Mouse (Mus musculus): ENCODE measurements around the gene Gm21954. TPM values are rescaled to one million over a fixed set of nuclear protein-coding genes. Genes with fewer than 3 reads are reported as not detected.

Gene Gm21954
- total RNA-seq, 2 experiments from 2014 or later = not detected

DNA sequence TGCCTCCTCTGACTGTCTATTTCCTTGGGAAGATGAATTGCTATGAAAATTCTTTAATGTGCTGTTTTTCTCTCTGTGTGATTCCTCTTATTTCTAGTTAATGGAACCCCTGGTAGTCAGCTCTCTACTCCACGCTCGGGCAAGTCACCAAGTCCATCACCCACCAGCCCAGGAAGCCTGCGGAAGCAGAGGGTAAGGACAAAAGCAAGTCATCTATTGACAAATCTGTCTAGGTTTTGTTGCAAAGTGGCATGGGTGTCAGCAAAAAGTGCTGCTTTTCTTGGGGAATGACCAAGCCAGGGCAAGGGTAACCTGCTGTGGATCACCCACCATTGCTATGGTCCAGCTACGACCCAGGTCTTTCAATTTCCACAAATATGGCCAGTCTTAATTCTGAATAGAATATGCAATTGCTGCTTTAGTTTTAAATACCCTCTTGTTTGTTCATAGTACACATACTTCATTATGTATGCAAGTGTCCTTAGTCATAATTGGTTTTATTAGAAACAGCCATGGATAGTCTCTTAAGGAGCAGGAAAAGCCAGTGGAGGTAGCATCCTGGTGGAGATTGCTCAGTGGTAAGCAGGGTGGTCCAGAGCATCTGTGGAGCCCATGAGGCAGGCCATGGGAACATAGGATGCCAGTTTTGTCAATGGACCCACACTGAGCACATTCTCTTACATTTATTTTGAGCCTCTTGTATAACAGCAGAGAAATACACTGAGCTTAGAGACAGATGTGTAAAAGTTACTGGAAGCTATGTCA, 8.9 kb downstream of the Gm21954 start:
- no peak for DNase-seq

DNA sequence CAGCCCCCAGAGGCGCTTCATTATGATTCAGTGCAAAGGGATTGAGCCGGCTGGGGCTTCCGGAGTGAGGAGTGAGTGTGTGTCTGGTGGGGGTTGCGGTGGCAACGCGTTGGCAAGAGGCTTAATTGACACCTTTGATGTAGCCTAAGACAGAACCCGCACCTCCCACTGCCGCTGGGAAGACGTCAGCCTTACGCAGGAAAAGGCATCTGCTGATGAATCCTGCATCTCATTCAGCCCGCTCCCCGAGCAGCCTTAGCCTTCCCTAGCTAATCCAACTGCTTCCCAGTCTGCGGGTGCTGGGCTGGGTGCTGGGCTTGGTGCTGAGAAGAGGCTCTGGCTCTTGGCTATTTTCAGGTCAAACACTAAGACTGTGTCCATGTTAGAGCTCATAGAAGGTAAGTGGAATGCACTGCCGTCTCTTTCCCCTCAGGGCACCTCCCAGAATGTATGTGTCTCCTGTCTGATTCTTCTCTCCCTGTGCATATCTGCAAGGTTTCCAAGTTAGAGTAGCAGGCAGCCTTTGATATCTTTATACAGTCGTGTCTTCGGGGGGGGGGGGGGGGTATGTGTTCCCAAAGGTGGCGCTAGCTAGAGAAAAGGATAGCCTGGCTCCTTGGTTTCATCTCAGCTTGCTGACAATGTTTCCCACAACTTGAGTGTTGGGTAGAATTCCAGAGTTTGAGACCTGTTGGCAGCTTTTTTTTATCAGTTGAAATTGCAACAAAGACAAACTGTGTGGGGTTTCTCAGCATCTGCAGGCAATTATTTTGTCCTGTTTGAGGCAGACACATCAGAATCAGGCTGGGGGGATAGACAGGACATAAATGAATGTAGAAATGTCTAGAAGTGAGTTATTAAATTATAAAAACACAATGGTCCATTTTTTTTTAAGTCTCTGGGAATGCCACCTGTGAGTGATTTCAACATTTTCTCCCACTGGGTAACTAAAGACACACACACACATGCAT, 10.0 kb downstream of the Gm21954 start:
- no peak for DNase-seq

DNA sequence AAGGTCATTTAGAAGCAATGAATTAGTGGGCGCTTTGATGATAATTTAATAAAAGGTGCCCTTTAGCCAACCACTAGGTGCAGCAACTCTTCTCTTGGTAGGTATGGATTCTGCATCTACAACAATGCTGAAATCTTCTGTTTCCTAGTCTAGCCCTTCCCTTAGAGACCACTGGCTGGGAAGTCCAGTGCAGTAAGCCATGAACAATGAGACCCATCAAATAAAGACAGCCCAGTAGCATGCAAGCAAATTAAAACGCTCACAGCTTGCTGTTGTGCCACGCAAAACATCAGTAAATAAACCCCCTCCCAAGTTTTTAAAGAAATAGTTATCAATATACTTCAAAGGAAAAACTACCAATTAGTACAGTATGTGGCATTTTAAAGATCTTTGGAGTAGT, 10.9 kb downstream of the Gm21954 start:
- DNase-seq = no peak

DNA sequence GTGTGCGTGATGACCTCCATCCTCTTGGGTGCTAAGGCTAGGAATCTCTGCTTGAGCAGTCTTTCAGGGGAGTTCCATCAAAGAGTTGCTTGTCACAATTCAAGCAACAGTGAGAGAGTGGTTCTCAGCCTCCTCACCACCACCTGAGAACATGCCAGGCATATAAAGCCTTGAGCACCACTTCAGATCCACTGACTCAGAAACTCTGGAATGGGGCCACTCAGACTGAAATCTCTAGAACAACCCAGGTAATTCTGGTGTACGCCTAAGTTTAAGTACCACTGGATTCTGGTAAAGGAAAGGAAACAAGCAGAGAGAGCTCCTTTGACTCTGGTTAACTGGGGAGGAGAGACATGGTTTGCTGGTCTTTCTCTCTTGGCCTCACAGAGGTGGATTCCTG, 19.5 kb downstream of the Gm21954 start:
- no peak for DNase-seq

DNA sequence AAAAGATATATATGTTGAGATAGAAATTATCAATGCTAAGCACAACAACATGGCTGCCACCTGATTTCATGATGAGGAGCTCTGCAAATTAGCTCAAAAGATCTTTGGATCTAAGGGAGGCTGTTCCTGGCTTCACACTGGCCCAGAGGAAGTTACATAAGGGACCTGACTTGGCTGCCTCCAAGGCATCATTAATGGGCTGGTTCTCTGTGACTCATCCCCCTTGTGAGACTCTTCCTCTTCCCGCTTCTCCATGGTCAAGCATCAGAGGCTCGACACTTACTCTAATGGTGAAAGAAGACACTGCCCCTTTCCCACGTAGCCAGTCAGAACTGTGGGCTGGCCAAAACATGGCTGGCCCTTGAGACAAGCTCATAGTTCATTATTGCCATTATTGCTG, 20.1 kb downstream of the Gm21954 start:
- no peak for DNase-seq

DNA sequence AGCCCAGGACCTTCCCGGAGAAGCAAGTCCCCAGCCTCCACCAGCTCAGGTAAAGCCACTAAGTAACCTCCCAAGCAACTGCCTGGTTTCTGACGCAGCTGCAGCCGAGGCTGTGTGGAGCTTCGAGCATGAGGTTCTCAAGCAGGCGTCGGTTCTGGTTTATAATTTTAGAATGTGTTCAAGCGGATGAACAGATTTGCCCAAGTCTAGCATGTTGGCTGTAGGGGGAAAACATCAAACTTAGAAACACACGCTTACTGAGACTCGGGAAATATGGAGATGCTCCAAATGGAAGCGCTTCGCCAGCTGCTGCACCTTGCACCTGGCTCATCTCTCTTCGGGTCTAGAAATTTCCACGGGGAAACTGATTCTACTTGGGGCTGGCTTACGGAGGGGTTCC, 21.0 kb downstream of the Gm21954 start:
- DNase-seq = no peak

DNA sequence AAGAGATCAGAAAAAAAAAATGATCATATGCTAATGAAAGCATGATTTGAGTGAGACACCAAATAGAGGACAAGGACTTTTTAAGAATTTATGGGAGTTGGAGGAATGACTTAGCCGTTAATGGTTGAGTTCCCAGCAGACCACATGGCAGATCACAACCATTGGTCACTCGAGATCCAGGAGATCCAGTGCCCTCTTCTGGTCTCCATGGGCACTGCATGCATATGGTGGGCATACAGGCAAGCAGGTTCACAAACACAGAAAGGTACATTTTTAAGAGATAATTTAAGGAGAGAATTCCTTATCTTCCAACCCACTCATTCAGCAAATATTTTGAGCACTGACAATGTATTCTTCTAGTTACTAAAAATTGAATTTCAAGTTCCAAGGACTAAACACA, 22.9 kb downstream of the Gm21954 start:
- DNase-seq = no peak

DNA sequence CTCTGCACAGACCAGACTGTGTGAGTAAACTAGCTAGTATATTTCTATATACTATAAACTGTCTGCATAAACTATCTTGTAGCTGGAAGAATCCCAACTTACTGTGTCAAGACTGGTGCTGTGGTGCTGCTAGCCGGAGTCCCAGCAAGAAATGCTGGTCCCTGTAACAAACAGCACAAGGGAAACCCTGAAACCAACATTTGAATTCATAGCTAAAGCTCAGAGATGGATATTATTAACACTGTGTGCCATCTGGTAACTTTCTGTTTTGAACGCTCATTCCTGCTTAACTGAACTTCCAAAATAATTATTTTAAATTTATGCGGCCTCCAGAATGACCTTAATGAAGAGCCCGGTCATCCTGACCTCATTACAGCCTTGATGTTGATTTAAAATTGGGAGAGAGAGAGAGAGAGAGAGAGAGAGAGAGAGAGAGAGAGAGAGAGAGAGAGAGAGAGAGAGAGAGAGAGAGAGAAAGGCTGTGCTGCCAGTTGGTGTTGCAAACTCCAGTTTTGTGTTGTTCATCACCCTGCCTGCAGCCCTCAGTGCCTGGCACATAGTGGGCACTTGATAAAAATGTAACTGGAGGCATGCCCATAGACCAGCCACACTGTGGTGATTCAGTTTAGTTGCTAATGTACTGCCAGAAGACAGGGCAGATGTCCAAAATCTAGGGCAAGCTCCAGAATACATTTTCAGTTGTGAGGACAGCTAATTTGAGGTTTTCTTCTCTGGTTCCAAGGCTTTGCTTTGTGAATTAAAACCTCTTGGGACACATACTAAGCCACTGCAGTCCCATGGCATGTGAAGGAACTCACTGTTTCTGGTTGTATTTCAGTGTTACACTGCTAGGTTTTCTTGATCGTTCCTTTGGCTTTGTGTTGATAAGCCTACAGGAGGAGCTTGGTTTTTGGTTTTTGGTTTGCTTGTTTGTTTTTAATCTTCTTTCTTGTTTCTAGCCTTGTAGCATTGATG, 24.2 kb downstream of the Gm21954 start:
- DNase-seq = peak; percentile 48

DNA sequence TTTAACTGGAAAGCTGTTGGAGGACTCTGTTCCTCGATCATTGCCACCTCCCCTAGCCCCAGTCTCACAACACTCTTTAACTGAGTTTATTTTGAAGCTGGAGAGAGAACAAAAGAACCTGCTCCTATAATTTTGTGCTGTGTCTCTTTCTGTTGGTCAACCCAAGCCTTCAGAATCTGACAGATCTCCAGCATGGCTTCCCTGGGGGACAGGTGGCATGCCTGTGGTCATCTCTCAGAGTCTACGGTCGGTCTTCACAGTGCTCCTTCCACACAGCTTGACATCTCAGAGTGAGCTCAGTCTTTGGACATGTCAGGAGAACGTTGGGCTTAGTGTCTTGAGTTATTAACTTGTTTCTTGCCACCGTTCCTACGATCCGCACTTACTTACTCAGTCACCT, 25.3 kb downstream of the Gm21954 start:
- DNase-seq = no peak

DNA sequence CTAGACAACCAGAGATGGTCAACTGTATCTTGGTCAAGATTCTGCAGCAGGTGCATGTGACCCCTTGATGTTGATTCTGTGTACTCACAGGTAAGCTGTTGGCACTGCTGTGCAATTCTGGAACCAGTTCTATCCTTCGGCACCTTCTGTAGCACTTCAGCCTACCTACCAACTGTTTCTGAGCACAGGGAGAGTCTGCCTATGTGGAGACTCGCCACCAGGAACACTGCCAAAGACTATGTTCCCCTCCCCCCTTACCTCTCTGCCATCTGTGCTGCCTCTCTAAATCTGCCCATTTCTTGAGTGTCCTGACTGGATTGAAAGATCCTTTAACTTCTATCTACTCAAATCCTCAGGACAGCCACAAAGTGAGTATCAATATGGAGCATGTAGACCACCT, 28.3 kb downstream of the Gm21954 start:
- no peak for DNase-seq

DNA sequence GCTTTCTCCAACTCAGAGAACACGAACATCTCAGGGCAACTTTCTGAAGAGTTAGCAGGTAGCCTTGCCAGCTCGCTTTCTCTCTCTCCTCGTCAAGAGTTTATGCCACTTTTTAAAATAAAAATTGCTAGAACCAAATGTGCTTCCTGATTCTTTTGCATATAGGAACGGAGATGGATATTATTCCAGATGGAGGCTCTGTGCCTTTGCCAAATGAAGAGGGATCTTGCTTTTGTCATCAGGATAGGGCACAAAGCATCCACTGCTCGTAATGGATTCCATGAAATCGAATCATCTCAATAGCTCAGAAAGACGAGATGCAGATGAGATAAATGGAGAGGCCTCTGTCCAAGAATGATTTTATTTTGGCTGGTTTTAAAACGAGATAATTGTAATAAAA, 28.7 kb downstream of the Gm21954 start:
- no peak for DNase-seq

DNA sequence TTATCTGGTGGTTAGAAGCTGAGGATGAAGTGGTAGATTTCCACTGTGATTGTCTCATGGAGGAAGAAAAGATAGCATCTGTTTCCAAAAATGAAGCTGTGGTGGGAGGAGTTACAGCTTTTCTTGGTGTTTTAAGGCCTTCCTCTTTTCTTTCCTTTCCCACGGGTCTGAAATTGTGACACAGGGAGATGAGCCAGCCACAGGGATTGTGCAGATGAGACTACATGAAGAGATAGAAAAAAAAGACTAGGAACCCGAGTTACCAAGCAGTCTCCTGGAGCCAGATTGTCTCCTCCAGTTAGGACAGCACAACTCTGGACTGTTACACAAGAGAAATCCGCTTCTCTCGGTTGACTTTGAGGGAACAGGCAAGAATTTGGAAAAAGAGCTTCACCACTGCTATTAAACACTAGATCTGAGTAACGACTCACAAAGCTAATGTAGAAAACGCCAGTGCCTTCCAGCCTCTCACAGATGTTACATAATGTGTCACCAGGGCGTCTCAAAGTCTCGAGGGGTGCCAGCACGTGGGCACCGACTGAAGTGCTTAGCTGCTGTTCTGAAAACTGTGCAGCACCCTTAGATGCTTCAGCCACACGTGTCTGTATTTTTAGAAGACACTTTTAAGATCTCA, 29.9 kb downstream of the Gm21954 start:
- DNase-seq = no peak

DNA sequence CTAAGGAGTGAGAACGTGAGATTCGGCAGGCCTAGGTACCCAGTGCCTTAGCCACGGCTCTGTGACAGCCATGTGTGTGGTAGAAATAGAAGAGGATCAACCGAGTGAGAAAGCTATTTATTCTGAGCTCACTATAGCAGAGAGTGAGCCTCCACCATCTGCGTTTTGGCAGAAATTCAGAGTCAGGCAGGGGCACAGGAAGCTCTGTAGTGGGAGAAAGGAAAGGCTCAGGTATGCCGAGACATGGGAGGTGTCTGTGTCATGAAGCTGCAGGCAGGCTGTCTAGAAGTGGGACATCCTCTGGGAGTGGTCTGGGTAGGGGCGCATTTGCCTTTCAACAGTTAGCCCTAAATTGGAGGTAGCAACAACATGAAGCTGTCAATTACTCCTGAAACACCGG, 31.7 kb downstream of the Gm21954 start:
- no peak for DNase-seq

DNA sequence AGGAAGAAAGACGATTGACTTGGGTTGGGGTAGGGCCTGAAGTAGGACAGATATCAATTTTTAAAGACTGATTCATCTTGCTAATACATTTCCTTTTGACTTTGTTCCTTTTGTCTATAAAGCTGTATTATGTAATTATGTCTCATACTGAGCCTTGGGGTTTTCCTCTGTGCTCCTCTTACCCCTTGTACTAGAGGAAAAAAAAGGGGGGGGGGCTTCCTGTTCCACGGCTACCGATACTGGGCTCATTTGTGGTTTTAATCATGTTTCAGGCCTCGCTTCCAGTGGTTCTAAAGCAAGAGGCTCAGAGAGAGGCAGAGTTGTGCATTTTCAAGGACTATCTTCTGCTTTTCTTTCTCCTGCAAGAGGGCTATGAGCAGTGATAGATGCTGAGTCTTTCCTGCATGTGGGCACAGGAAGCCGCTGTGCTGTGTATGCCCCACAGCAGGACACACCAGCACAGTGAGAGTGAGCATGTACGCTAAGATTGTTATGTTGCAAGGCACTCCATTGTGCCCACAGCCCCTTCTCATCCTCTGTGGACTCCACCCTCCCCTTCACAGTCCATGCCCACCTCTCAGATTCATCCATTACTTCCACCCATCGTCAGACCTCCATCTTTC, 33.1 kb downstream of the Gm21954 start:
- no peak for DNase-seq

DNA sequence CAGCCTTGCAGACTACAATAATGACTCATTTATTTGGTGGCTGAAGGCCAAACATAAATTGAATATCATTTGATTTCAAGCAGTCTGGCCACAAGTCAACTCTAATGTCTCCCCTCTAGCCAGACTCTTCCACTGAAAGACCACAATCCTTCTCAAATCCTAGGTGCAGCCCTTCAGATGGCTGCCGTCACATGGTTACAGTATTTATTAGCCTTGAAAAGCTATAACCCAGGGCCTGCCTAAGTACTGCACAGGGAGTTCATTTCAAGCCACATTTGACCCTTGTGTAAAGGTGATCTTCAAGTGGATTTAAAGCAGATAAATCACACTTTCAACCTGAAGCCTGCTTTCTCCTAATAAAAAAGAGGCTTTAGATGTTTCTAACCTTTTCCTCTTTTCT, 37.7 kb downstream of the Gm21954 start:
- no peak for DNase-seq

DNA sequence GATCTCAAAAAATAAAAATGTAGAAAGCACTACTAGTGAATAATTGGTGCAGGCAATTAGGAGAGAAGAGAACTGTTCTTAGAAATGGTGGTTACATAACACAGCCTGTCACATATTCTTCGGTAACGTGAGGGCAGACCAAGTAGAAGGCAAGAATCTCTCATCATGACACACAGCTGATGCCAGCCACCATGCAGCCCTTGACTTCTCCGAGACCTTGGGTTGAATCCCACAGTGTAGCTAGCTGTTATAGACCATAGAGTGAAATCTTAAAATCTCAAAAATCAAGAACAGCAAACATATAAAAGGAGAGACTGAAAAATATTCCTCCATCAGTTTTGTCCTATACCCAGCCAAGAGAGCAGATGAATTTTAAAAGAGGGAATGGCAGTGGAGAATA, 40.8 kb downstream of the Gm21954 start:
- DNase-seq = no peak

DNA sequence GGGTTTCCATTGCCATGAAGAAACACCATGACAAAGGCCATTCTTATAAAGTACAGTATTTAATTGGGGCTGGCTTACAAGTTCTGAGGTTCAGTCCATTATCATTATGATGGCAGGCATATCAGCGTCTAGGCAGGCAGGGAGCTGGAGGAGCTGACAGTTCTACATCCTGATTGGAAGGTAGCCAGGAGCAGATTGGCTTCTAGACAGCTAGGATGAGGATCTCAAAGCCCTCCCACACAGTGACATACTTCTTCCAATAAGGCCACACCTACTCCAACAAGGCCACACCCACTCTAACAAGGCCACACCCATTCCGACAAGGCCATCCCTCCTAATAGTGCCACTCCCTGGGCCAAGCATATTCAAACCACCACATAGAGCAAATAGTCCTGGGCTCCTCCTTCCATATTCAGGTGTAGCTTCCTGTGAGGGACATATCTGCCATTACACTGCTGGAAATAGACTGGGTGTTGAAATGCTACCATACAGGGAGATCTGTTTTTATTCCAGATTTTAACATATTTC, 41.9 kb downstream of the Gm21954 start:
- no peak for DNase-seq

DNA sequence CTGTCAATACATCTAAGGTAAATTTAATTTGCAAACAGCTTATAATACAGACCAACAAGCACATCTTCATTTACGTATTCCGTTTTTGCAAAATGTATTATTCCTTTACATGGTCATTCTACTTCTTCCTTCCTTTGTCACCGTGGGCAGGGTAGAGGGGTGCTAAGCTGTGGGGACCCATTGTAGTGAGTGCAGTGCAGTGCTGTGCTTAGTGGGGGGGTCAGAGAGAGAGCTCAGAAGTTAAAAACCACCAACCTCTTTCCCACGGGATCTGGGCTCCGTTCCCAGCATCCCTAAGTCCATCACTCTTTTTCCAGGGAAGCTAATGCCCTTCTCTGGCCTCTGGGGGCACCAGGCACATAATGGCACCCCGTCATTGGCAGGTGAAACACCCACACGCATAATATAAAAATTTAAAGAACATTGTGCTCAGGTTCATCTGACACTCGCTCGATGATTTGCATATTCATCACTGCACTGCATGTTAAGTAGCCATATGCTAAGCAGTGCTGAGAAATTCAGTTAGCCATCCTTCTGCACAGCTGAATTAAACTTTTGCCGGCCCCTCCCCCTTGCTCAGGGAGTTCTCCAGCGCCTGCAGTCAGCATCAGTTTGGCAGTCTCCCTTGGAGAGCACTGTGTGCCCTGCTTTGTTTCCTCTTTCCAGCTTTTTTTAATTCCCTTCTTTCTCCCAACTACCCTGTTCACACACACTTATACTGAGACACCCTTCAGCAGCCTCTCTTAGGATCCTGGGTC, 48.2 kb downstream of the Gm21954 start:
- no peak for DNase-seq

DNA sequence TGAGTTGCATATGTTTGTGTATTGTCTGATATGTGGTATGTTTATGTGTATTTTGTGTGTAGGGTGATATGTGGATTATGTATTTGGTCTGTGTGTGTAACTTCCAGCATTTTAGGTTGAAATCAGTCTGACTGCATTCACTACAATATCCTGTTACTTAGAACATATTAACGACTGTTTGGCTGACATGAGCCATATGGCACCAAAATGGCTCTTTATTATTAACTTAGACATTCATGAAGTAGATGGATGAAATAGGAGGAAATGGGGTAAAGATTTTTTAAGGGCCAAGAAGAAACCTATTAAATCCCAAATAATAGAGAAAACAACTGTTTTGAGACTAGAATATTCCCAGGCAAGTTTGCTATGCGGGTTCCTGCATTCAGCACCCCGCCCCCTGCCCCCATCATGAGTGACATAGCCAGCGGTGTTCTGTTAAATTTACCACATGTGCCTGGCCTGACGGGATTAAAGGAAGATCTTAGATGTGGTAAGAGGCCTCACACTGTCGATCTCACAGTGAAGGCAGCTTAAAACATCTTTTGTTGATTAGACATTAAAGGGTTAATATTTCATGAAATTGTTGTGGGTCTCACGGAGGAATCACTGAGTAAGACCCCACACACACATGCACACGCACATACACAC, 51.5 kb downstream of the Gm21954 start:
- no peak for DNase-seq

DNA sequence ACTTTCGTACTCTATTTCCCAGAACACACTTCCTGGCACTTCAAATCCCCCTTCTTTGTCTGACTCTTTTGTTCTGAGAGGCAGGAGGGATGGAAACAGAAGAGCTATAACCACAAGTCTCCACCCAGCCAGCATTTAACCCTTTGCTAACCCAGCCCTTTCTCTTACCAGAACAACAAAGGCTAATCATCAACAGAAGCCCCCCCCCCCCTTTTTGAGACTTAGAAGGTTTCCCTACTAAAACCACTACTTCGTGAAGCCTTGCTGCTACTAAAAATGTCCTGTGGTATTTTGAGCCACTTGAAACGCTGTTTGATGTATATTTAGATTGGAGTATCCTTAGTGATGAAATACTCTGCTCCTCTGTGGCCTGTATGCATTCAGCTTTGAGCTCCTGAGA, 52.7 kb downstream of the Gm21954 start:
- DNase-seq = no peak

All from gastrocnemius, postnatal 25 days (tissue).